Mouse (Mus musculus): ENCODE measurements around the gene Cldn34b1. TPM values are rescaled to one million over a fixed set of nuclear protein-coding genes. Genes with fewer than 3 reads are reported as not detected.
"Not testable (repeated sequence)": the region's sequence is repeated elsewhere in the genome, so short reads cannot be mapped to it uniquely, and the experiment has no call there.

Gene Cldn34b1
- not detected in 2 replicates for total RNA-seq (2021)
- long read RNA-seq, experiment 1, result 0 reads
- long read RNA-seq, experiment 2, result 0 reads

- DNase-seq, result not testable (repeated sequence)
These were observed at the start of gene Cldn34b1 for GRCm38 (mm10) chrX:154890167-154890566. Gene Cldn34b1, minus strand, starts transcription at chrX:154890267.

GRCm38 (mm10) chrX:154935887-154936286 is 45.8 kb upstream of the Cldn34b1 start, which contains the start of gene Magea6:
Gene Magea6, minus strand, starts transcription at chrX:154935987.
- DNase-seq, result not testable (repeated sequence)

Other genes starting within 250 kb of the Cldn34b1 start
- gene Magea6, start 45.7 kb upstream of the Cldn34b1 start, total RNA-seq (2021), result not detected in 2 replicates
- gene Magea3, start 59.2 kb upstream of the Cldn34b1 start, total RNA-seq (2021), result not detected in 2 replicates
- not detected in 2 replicates for gene Magea8, start 105.6 kb upstream of the Cldn34b1 start, total RNA-seq (2021)
- not detected in 2 replicates for gene Magea5, start 172.9 kb upstream of the Cldn34b1 start, total RNA-seq (2021)
- not detected in 2 replicates for gene Magea1, start 199.5 kb upstream of the Cldn34b1 start, total RNA-seq (2021)
- not detected in 2 replicates for gene Magea2, start 203.4 kb upstream of the Cldn34b1 start, total RNA-seq (2021)
- not detected in 2 replicates for gene Cldn34b2, start 238.1 kb upstream of the Cldn34b1 start, total RNA-seq (2021)

All from adrenal gland, postnatal 14 days (tissue).